Mouse (Mus musculus) urinary bladder, adult 2 months (tissue): Measurements from ENCODE around the gene Mrpl4. TPM values are rescaled to one million over a fixed set of nuclear protein-coding genes. Genes with fewer than 3 reads are reported as not detected.

Experiments
- DNase-seq: peaks from one replicate; pipeline ENCODE4 v3.0.0; 2022; ENCODE audit warnings: low spot score
- polyA plus RNA-seq: library from polyadenylated mRNA; depleted of rRNA; stranded (reverse); fragments of >200 nt; gene quantifications from 2 replicates; pipeline ENCODE4 v1.2.3, GENCODE M21; 2012

Mrpl4 gene
- polyA plus RNA-seq, 1 experiment = 78.8 TPM

- no peak for DNase-seq
These were observed 14.6 kb downstream of the Mrpl4 start for GRCm38 (mm10) chr9:21017177-21017575.

- DNase-seq = no peak
These were observed 16.1 kb downstream of the Mrpl4 start for GRCm38 (mm10) chr9:21018600-21018999.

DNA sequence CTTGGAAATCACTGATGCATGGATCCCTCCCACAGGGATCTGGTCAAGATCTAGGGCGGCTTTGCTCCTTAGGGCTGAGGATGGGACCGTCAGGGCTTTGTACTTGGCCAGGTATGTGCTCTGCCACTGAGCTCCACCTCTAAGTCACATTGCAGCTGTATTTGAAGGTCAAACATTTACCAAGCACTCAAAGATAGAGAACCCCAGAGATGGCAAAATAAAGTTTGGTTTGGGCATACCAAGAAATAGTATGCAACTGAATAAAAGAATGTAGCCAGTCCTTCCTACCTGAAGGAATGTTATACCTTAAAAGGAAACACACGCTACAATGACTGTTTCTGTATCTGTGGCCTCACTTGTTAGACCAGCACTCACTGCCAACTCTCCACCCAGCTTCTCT is 18.8 kb downstream of the Mrpl4 start:
- no peak for DNase-seq

DNA sequence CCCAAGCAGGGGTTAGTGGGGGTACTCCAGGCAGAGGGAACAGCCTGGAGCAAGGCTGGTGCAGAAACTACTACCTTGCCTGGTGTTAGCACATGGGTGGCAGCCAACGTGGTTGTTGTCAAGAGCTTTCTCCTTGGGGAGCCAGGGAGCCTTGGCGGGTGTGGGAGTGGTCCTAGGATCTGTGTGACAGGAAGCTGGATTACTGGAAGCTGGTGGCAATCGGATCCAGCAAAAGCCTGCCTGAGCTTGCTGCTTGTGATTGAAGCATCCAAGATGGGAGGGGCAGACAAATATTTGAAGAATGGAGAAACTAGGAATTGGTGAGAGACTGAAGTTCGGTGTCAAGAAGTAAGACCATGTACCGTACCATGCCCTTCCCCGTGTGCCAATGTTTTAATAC is 19.8 kb downstream of the Mrpl4 start:
- DNase-seq = no peak

DNA sequence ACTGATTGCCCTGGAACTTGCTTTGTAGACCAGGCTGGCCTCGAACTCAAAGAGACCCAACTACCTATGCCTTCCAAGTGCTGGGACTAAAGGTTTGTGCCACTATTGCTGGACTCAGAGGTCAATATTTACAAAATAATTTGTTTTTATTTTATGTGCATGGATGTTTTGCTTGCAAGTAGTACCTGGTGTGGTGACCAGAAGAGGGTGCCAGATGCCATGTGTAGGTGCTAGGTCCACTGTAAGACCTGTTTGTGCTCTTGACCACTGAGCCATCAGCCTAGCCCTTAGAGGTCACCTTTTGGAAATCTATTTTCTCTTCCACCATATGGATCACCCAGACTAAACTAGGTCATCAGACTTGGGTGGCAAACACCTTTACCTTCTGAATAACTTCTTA is 20.2 kb downstream of the Mrpl4 start:
- DNase-seq = no peak

DNA sequence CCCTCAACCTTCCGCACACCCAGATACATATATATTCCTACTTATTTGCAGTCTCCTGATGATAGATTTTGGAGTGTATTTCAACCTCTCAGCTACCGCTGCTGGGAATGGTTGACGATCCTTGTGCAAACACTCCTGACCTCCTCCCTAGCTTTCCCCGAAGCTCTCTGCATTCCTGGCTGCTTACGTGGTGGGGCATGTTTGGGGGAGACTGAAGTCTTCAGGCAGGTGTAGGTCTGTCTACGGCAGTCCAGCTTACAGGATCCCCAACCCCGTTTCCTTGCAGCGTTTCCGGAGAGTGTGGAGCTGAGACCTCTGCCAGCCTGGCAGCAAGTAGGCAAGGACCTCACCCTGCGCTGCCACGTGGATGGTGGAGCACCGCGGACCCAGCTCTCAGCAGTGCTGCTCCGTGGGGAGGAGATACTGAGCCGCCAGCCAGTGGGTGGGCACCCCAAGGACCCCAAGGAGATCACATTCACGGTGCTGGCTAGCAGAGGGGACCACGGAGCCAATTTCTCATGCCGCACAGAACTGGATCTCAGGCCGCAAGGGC is 22.8 kb downstream of the Mrpl4 start:
- no peak for DNase-seq

DNA sequence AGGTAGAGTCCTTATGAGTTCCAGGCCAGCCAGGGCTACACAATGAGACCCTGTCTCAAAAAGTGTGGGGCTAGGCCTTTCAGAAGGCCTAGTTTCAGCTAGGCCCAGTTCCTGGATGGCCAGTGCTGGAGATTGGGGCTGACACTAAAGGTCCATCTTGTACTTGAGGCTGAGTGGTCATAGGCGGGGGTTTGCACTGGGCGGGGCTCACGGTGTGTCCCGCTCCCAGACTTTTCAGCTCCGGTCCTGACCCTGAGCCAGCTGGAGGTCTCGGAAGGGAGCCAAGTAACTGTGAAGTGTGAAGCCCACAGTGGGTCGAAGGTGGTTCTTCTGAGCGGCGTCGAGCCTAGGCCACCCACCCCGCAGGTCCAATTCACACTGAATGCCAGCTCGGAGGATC is 24.3 kb downstream of the Mrpl4 start:
- no peak for DNase-seq

- no peak for DNase-seq
These were observed 25.3 kb downstream of the Mrpl4 start for GRCm38 (mm10) chr9:21027774-21028290.

GRCm38 (mm10) chr9:21028560-21029110 is 26.1 kb downstream of the Mrpl4 start:
- DNase-seq = no peak

GRCm38 (mm10) chr9:21029291-21030054 is 26.9 kb downstream of the Mrpl4 start, which contains the start of gene Icam4:
Gene Icam4, plus strand, starts transcription at chr9:21029373.
- no peak for DNase-seq

DNA sequence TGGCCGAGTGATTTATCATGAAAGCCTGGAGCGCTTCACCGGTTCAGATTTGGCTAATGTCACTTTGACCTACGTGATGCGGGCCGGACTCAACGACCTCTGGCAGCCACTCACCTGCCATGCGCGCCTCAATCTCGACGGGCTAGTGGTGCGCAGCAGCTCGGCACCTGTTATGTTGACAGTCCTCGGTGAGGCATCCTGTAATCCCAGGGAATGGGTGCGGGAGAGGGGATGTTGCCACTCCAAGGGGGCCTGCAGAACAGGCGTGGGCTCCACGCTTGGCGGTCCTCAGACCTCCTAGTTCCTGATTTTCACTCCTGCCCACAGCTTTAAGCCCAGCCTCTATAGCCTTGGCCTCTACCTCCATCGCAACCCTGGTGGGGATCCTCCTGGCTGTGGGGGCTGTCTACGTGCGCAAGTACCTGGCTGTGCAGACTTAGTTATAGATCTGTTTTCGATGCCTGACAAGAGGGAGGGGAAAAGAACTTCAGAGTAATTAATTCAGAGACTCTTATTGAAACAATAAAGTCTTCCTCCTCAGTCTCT is 27.6 kb downstream of the Mrpl4 start:
- no peak for DNase-seq

- DNase-seq = no peak
These were observed 28.3 kb downstream of the Mrpl4 start for GRCm38 (mm10) chr9:21030781-21031250.

GRCm38 (mm10) chr9:21031251-21031895 is 28.8 kb downstream of the Mrpl4 start:
- no peak for DNase-seq

DNA sequence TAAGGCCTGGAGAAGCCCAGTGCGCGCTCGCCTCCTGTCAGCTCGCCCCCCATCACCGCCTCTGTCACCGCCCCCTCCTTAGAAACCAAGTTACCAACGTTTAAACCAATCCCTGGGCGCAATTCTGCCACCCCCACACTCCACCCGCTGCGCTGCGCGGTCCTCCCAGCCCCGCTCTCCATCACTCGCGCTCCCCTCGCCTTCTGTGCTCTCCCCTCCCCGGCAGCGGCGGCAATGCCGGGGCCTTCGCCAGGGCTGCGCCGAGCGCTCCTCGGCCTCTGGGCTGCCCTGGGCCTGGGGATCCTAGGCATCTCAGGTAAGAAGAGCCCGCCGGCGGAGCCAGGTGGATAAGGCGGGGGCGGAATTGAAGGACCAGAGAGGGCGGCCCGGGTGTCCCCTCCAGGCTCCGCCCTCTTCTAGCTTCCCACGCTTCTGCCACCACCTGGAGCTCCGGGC is 29.4 kb downstream of the Mrpl4 start, which contains the start of gene Icam5:
Gene Icam5 (plus strand): TSS at position 178 of the 456 bp plus-strand sequence.
- no peak for DNase-seq

- no peak for DNase-seq
These were observed 30.0 kb downstream of the Mrpl4 start for GRCm38 (mm10) chr9:21032491-21032890.

DNA sequence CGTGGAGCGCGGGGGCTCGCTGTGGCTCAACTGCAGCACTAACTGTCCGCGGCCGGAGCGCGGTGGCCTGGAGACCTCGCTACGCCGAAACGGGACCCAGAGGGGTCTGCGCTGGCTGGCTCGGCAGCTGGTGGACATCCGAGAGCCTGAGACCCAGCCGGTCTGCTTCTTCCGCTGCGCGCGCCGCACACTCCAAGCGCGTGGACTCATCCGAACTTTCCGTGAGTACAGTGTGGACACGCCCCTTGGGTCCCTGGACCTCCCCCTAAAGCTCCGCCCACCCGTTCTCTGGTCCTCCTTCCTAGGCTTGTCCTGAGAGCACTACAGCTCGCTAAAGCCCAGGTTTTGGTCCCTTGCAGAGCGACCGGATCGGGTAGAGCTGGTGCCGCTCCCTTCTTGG is 30.6 kb downstream of the Mrpl4 start:
- no peak for DNase-seq

- DNase-seq = no peak
These were observed 32.0 kb downstream of the Mrpl4 start for GRCm38 (mm10) chr9:21034481-21035085.

GRCm38 (mm10) chr9:21035586-21035985 is 33.0 kb downstream of the Mrpl4 start:
- no peak for DNase-seq

DNA sequence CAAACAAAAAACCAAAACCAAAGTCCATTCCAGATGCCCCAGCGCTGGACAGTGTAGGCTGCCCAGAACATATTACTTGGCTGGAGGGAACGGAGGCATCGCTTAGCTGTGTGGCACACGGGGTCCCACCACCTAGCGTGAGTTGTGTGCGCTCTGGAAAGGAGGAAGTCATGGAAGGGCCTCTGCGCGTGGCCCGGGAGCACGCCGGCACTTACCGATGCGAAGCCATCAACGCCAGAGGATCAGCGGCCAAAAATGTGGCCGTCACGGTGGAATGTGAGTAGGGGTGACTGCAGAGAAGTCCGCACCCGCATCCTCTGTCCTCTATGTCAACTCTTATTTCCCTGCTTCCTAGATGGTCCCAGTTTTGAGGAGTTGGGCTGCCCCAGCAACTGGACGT is 33.6 kb downstream of the Mrpl4 start:
- DNase-seq = no peak

- DNase-seq = no peak
These were observed 34.1 kb downstream of the Mrpl4 start for GRCm38 (mm10) chr9:21036666-21037065.

DNA sequence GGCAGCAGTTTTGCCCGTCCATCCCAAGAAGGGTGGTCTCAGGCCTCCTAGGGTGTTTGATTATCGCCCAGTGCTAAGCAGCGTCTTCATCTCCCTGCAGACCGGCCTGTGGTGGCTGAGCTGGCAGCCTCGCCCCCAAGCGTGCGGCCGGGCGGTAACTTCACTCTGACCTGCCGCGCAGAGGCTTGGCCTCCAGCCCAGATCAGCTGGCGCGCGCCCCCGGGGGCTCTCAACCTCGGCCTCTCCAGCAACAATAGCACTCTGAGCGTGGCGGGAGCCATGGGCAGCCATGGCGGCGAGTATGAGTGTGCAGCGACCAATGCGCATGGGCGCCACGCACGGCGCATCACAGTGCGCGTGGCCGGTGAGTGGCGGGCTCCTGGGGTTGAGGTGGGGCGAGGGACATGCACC is 34.9 kb downstream of the Mrpl4 start:
- DNase-seq = no peak
